Mouse (Mus musculus) E14TG2a.4 (cell line): ENCODE data around the gene Trim11.

Experiments
- CTCF ChIP-seq: conservative IDR thresholded peaks from 2 replicates; pipeline ENCODE4 v1.5.1; 2014; ENCODE audit warnings: low read length
- NANOG ChIP-seq: IDR thresholded peaks from 2 replicates; pipeline ENCODE4 v1.6.1; 2014; ENCODE audit warnings: borderline replicate concordance, low read length, mixed read lengths
- POU5F1 ChIP-seq: IDR thresholded peaks from 2 replicates; pipeline ENCODE4 v1.6.1; 2014; ENCODE audit warnings: low read length, borderline replicate concordance

DNA sequence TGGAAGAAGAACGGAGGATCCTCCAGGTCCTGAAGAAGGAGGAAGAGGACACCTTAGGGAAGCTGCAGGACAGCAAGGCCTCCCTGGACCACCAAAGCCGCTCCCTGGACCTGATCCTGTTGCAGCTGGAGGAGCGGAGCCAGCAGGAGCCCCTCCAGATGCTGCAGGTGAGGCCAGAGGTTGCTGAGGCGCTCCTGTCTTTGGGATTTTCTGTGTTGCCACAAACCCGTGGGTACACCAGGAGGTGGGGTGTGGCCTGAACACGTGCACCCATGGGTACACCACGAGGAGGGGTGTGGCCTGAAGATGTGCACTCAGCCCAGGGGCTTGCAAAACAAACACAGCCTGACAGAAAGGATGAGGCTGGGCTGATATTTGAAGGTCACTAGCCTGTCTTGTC is 9.3 kb upstream of the Trim11 start:
- TF ChIP-seq CTCF: no peak
- TF ChIP-seq NANOG: no peak
- TF ChIP-seq POU5F1: no peak
